Mouse (Mus musculus) midbrain, embryonic 10.5 days (tissue): ENCODE results near the gene Pcsk2. TPM values are rescaled to one million over a fixed set of nuclear protein-coding genes. Genes with fewer than 3 reads are reported as not detected.
A peak's percentile ranks its signal among the peaks of the same experiment; 100 is the strongest.

Source experiments
- DNase-seq: peaks from one replicate; pipeline ENCODE4 v3.0.0-alpha.2; 2017; ENCODE audit warnings: low spot score
- H3K27ac ChIP-seq: fragments of 300-500 bp; sonication (generic); replicated peaks from 2 replicates; pipeline ENCODE4 v1.5.1; 2016; ENCODE audit warnings: mild to moderate bottlenecking
- H3K27me3 ChIP-seq: fragments of 300-500 bp; sonication (generic); 2 replicates; pipeline ENCODE4 v1.6.1; 2016; ENCODE audit warnings: low read depth, mild to moderate bottlenecking; ENCODE audit not compliant: poor library complexity, severe bottlenecking
- H3K36me3 ChIP-seq: fragments of 300-500 bp; sonication (generic); 2 replicates; pipeline ENCODE4 v1.6.1; 2016; ENCODE audit warnings: mild to moderate bottlenecking, moderate library complexity
- H3K4me1 ChIP-seq: fragments of 300-500 bp; sonication (generic); 2 replicates; pipeline ENCODE4 v1.6.1; 2016
- H3K4me3 ChIP-seq: fragments of 300-500 bp; sonication (generic); 2 replicates; pipeline ENCODE4 v1.5.1; 2016; ENCODE audit warnings: mild to moderate bottlenecking, moderate library complexity
- H3K9me3 ChIP-seq: fragments of 300-500 bp; sonication (generic); replicated peaks from 2 replicates; pipeline ENCODE4 v1.6.1; 2016; ENCODE audit warnings: mild to moderate bottlenecking
- WGBS: fragments of 180-500 bp; shearing (Covaris S2); methylation state at CpG from one replicate; pipeline ENCODE4 v1.1.7; 2016; 5-methylcytosine and 5-hydroxymethylcytosine counted together
- polyA plus RNA-seq: library from polyadenylated mRNA; unstranded; fragments of >200 nt; fragmentation: Nextera tagmentation; extraction: Ambion mirVana; gene quantifications from 2 replicates; pipeline ENCODE4 v1.2.1, GENCODE M21; 2016

The Pcsk2 gene
- polyA plus RNA-seq, 1 experiment from 2014 or later, result 2.9 TPM

DNA sequence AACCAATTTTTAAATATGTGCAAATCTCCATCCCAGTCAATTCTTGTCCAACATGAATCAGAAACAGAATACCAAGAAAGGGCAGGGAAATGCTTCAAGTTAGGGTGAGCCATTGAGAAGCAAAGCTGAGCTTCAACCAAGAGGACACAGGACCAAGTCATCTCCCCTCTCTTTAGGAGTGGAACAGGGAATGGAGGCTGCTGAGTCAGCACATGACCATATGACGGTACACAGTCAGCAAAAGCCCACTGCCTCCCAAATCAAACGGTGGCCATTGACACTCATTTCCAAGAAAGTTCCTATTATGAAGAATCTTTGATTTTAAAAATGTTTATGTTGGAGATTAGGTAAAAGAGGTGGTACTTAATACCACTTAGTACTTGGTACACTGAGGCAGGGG is 44.4 kb downstream of the Pcsk2 start:
- Histone ChIP-seq H3K4me3 (no peak overlapping the region), H3K9me3 (no peaks in the 10 kb centered on the region), H3K36me3 (no peaks in the 10 kb centered on the region), H3K27me3 (no peaks in the 10 kb centered on the region), H3K4me1 (no peaks in the 10 kb centered on the region), H3K27ac (no peak overlapping the region)
- WGBS, result 94% methylated on average over 2 of the region's 2 CpGs
- DNase-seq, result no peak

GRCm38 (mm10) chr2:143603071-143603470 is 57.1 kb downstream of the Pcsk2 start:
- H3K36me3 ChIP-seq, result no peaks in the 10 kb centered on the region
- H3K9me3 ChIP-seq, result no peaks in the 10 kb centered on the region
- no peak for DNase-seq
- H3K27ac ChIP-seq, result no peak overlapping the region
- no peak overlapping the region for H3K4me3 ChIP-seq
- no peaks in the 10 kb centered on the region; the same call in 1 of the 2 replicates for H3K4me1 ChIP-seq
- WGBS, result 70% methylated on average over 3 of the region's 3 CpGs
- H3K27me3 ChIP-seq, result no peaks in the 10 kb centered on the region

DNA sequence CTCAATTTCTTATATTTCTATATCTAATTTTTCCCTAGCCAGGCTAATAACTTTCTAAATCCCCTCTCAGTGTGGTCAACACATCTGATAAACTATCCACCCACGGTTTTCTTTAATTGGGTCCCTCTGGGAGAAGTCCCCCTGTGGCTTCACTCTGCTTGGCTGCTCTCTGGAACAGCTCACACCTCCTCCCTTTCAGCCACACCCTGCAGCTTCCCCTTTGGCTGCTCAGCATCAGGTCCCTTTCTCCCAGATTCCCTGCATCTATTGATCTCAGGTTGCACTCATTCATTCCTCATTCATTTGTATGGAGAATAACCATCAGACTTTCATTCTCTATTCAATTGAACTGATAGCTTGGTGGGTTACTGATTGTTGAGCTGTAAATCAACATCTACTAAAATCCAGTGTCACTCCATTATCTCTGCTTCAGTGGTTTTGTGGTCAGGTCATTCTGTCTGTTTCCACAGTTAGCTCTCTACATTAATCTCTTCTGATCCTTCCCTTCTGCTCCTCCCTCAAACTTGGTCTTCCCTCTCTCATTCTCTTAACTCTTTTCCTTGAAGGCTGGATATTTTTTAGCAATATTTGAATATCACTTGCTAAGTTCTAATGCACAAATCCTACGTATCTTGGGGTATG is 58.0 kb downstream of the Pcsk2 start:
- H3K36me3 ChIP-seq, result no peaks in the 10 kb centered on the region
- no peak overlapping the region for H3K4me3 ChIP-seq
- no peaks in the 10 kb centered on the region; the same call in 1 of the 2 replicates for H3K4me1 ChIP-seq
- no peak overlapping the region for H3K27ac ChIP-seq
- no peaks in the 10 kb centered on the region for H3K9me3 ChIP-seq
- WGBS, result 46% methylated on average over 2 of the region's 2 CpGs
- DNase-seq, result no peak
- no peaks in the 10 kb centered on the region for H3K27me3 ChIP-seq

GRCm38 (mm10) chr2:143610355-143611331 is 64.7 kb downstream of the Pcsk2 start:
- Histone ChIP-seq H3K9me3 (no peaks in the 10 kb centered on the region), H3K4me1 (no peaks in the 10 kb centered on the region), H3K4me3 (no peak overlapping the region), H3K36me3 (no peaks in the 10 kb centered on the region), H3K27me3 (no peaks in the 10 kb centered on the region), H3K27ac (no peak overlapping the region)
- 83% methylated on average over 9 of the region's 9 CpGs for WGBS
- DNase-seq, result no peak

GRCm38 (mm10) chr2:143613466-143613865 is 67.5 kb downstream of the Pcsk2 start:
- no peaks in the 10 kb centered on the region for H3K27me3 ChIP-seq
- no peak overlapping the region for H3K27ac ChIP-seq
- no peaks in the 10 kb centered on the region for H3K4me1 ChIP-seq
- H3K36me3 ChIP-seq, result no peaks in the 10 kb centered on the region
- no peak overlapping the region for H3K4me3 ChIP-seq
- H3K9me3 ChIP-seq, result no peaks in the 10 kb centered on the region
- DNase-seq, result no peak
- 80% methylated on average over 3 of the region's 3 CpGs for WGBS

- Histone ChIP-seq H3K9me3 (no peaks in the 10 kb centered on the region), H3K36me3 (no peaks in the 10 kb centered on the region), H3K4me1 (no peaks in the 10 kb centered on the region), H3K27me3 (no peaks in the 10 kb centered on the region), H3K4me3 (no peak overlapping the region), H3K27ac (no peak overlapping the region)
- no peak for DNase-seq
- 58% methylated on average over 5 of the region's 5 CpGs for WGBS
Observed at GRCm38 (mm10) chr2:143614775-143615174, 68.8 kb downstream of the Pcsk2 start.

DNA sequence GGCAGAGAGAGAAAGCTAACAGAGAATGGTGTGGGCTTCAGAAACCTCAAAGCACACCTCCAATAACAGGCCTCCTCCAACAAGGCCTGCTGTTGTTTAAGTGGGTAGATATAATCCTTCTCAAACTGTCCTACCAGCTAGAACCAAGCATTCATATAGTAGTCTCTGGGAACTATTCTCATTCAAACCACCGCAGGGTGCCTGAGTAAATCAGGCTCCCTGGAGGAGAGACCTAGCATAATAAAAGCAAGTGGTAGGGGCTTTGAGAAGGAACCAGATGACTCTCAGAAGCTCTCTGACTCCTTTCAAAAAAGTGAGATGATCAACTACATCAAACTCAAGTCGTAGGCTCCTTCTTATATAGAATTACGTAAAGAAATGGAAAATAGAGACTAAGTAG is 75.0 kb downstream of the Pcsk2 start:
- Histone ChIP-seq H3K9me3 (no peaks in the 10 kb centered on the region), H3K27me3 (no peaks in the 10 kb centered on the region), H3K27ac (no peak overlapping the region), H3K4me1 (no peaks in the 10 kb centered on the region), H3K4me3 (no peak overlapping the region), H3K36me3 (no peaks in the 10 kb centered on the region)
- WGBS, result 43% methylated on average over 3 of the region's 3 CpGs
- DNase-seq, result no peak

DNA sequence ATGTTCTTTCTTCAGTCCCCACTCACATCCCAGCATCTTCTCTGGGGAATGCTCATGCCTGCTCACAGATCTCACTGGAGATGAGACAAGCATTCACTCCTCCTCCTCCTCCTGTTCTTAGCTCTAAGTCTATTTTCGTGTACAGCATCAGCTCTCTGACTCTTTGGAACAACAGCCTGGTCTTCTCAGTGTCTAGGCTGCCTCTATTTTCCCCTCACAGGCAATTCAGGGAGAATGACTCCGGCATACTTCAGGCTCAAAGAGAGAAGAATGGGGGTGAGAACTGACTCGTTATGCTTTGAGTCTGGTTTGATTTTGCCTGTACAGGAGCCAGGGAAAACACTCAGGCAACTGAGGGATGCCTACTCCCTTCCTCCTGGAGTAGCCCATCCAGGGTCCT is 78.0 kb downstream of the Pcsk2 start:
- Histone ChIP-seq H3K9me3 (no peaks in the 10 kb centered on the region), H3K27me3 (no peaks in the 10 kb centered on the region), H3K27ac (no peak overlapping the region), H3K4me1 (no peaks in the 10 kb centered on the region), H3K36me3 (no peaks in the 10 kb centered on the region), H3K4me3 (no peak overlapping the region)
- 76% methylated on average over 3 of the region's 3 CpGs for WGBS
- no peak for DNase-seq

- no peak for DNase-seq
- no peaks in the 10 kb centered on the region for H3K27me3 ChIP-seq
- H3K27ac ChIP-seq, result no peak overlapping the region
- no peaks in the 10 kb centered on the region for H3K36me3 ChIP-seq
- no peaks in the 10 kb centered on the region for H3K4me1 ChIP-seq
- H3K4me3 ChIP-seq, result no peak overlapping the region
- 89% methylated on average over 1 of the region's 1 CpGs for WGBS
- H3K9me3 ChIP-seq, result no peaks in the 10 kb centered on the region
Observed at GRCm38 (mm10) chr2:143643305-143643704, 97.3 kb downstream of the Pcsk2 start.

DNA sequence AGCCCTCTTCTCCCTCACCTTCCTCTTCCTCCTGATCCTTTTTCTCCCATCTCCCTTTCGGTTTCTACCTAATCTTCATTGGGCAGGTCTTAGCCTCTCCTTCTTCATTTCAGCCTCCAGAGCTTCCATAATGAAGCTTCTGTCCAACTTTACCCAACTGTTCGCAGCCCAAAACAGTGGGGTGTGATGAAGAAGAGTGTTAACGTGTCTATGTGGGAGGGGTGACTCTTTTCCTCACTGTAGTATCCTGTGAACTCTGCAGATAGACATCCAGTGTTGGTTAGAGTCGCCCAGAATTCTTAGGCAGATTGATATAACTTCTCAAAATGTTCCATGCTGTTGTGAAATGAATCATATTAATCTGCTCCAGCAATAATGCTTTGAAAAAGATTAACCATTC is 98.4 kb downstream of the Pcsk2 start:
- no peaks in the 10 kb centered on the region for H3K27me3 ChIP-seq
- WGBS, result 90% methylated on average over 4 of the region's 4 CpGs
- H3K9me3 ChIP-seq, result no peaks in the 10 kb centered on the region
- no peak overlapping the region for H3K4me3 ChIP-seq
- no peaks in the 10 kb centered on the region for H3K36me3 ChIP-seq
- no peak overlapping the region for H3K27ac ChIP-seq
- DNase-seq, result no peak
- no peaks in the 10 kb centered on the region for H3K4me1 ChIP-seq

DNA sequence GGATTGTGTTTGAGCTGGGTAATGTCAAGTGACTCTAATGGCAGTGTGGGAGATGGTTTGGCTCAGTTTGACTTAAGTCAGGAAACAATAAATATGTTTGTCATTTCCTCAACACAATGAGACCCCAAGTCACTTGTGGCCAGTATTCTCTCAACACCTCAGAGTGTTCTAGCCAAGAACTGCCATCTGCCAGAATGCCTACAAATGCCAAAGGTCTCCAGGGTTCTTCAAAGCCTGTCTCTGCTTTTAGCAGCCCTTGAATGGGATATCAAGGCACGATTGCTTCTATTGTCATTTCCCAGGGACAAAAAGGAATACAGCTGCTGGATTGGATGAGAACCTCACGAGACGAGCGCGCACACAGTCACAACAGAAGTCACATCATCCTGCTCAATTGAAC is 100.0 kb downstream of the Pcsk2 start:
- whole genome bisulfite sequencing, result 70% methylated on average over 5 of the region's 5 CpGs
- Histone ChIP-seq H3K36me3 (no peaks in the 10 kb centered on the region), H3K9me3 (no peaks in the 10 kb centered on the region), H3K4me3 (no peak overlapping the region), H3K27ac (no peak overlapping the region), H3K27me3 (no peaks in the 10 kb centered on the region), H3K4me1 (no peaks in the 10 kb centered on the region)
- DNase-seq, result no peak

DNA sequence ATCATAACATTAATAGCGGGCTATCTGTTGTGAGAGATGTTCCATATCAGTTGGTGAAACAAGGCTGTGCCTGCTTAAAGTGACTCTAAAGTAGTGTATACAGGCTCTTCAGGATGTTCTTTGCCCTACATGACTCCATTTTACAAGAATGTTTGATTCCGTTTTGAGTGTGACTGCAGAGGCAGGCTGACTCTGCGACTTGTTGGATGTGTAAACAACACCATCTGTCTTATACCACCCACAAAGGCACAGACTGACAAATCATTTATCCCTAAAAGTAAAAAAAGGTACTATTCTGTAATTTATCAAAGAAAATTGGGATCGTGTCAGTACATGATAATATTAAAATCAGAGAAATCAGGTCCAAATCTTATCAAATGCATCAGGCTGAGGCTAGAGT is 108.7 kb downstream of the Pcsk2 start:
- no peak overlapping the region for H3K27ac ChIP-seq
- peaks cover 3% of the 10 kb centered on the region; the same call in 1 of the 2 replicates for H3K4me1 ChIP-seq
- H3K36me3 ChIP-seq, result no peaks in the 10 kb centered on the region
- no peaks in the 10 kb centered on the region for H3K9me3 ChIP-seq
- WGBS, result 89% methylated on average over 4 of the region's 4 CpGs
- no peak overlapping the region for H3K4me3 ChIP-seq
- no peaks in the 10 kb centered on the region for H3K27me3 ChIP-seq
- DNase-seq, result no peak

DNA sequence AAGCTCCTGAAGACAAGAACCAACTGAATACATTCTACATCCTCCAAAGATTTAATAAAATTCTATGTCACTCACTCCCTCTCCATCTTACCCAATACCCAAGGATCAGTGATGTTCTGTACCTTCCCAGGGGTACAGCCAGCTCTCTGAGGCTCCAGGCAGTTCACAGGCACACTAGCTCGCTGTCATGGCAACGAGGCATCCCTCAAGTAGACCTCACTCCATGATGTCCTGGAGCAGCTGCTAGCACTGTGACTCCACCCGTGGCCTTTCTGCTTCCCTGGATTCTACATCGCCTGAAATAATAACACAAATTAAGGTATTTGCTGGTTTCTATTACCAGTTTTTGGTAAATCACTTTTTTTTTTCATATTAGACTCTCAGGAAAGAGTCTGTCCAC is 111.0 kb downstream of the Pcsk2 start:
- peak; percentile 19 for DNase-seq
- H3K27ac ChIP-seq, result no peak overlapping the region
- H3K27me3 ChIP-seq, result no peaks in the 10 kb centered on the region
- no peak overlapping the region for H3K4me3 ChIP-seq
- H3K9me3 ChIP-seq, result no peaks in the 10 kb centered on the region
- 55% methylated on average over 4 of the region's 4 CpGs for WGBS
- no peaks in the 10 kb centered on the region for H3K36me3 ChIP-seq
- H3K4me1 ChIP-seq, result peaks cover 3% of the 10 kb centered on the region; the same call in 1 of the 2 replicates
